Mouse (Mus musculus) 416B (cell line): ENCODE measurements around the gene Mertk.
A peak's percentile ranks its signal among the peaks of the same experiment; 100 is the strongest.

Experiments
- DNase-seq: peaks from one replicate; pipeline ENCODE4 v3.0.0; 2011; ENCODE audit warnings: low read depth

The Mertk gene

DNA sequence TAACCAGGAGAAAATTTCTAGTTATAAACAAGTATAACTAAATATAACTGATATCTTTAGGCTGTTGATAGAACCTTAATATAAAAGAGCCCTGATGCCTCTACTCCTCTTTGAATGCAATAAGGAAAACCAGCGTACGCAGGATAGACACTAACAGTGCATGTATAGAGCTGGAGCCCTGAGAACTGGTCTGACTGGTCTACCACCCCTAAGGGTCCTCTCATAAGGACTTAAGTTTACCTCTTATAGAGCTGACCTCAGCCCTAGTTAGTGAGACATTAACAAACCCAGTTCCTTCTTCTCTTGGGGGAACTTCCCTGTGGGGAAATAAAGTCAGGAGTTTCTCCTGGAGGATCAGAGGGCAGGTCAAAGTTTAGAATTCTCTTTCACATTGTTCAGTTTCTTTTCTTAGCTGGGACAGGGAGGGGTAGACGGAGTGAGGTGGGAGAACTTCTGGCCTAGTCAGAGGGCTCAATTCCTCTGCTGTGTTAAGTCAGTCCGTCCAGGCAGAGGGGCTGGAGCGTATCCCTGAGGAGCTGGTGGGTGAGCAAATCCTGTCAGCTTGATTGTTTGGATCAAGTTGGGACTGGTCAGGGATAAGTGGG, 23.5 kb downstream of the Mertk start:
- no peak for DNase-seq

- DNase-seq, result peak; percentile 5
Measured at GRCm38 (mm10) chr2:128726067-128726466, 27.3 kb downstream of the Mertk start.

- no peak for DNase-seq
Measured at GRCm38 (mm10) chr2:128726626-128727025, 27.9 kb downstream of the Mertk start.

- no peak for DNase-seq
Measured at GRCm38 (mm10) chr2:128727552-128727951, 28.8 kb downstream of the Mertk start.

DNA sequence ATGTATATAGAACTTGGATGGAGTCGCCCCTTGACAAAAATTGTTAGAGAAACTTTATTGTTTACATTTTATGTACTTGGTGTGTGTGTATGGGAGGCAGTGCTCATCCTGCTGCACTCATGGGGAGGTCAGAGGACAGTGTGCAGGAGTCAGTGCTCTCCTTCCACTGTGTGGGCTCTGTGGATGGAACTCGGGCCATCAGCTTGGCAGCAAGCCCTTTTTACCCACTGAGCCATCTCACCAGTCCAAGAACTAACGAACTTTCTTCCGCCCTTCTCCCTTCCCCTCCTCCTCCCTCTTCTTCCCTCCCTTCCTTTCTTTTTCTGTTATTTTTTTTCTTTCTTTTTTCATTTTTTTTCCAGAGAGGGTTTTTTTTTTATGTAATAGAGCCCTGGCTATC, 29.3 kb downstream of the Mertk start:
- no peak for DNase-seq

- no peak for DNase-seq
Measured at GRCm38 (mm10) chr2:128729141-128729540, 30.4 kb downstream of the Mertk start.

- no peak for DNase-seq
Measured at GRCm38 (mm10) chr2:128731514-128731913, 32.8 kb downstream of the Mertk start.

DNA sequence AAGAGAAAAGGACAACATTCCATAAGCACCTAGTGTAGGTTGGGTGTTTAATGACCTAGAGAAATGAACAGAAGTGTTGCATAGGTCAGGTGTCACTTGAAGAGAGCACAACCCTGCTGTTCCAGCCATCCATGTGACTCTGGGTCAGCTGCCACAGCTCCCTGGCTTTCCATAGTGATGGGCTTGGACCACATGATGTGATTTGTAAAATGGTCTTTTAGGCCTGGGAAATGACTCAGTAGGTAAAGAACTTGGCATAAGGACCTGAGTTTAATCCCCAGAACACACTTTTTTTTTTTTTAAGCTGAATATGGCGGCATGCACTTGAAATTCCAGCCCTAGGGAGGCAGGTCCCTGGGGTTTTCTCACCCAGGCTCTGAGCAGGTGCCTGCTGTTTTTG, 33.2 kb downstream of the Mertk start:
- DNase-seq, result no peak

GRCm38 (mm10) chr2:128735089-128735488, 36.3 kb downstream of the Mertk start:
- DNase-seq, result no peak

DNA sequence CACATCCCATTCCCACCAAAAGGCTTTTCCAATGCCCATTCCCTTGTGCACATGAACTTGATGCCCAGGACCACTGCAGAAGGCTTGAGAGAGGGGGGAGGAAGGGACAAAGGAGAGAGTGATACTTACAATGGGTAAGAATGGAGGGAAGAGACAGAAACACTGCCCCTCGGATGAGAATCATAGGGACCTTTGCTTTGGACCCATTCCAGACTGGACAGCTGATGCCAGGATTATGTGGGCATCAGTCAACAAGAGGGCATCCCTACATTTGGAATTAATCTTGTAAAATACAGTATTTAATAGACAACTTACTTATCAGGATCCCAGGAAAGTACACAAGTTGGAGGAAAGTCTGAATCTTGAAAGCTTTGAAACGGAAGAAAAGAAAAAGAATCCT, 38.3 kb downstream of the Mertk start:
- no peak for DNase-seq

DNA sequence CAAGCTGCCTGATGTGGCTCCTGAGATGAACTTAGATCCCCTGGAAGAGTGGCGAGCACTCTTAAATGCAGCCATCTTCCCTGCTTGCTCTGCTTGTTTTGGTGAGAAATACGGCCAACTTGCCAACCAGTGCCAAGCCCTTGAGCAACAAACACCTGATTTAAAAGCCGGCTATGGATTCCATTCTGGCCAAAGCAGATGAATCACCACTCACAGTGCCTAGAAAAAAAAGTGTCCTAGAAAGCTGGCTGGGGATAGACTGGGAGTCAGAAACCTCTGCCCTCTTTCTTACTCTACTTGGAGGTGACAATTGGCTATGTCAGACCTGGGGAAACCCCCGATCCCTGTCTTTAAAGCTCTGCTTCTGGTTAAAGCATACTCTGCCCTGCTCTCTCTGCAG, 39.0 kb downstream of the Mertk start:
- DNase-seq, result no peak

DNA sequence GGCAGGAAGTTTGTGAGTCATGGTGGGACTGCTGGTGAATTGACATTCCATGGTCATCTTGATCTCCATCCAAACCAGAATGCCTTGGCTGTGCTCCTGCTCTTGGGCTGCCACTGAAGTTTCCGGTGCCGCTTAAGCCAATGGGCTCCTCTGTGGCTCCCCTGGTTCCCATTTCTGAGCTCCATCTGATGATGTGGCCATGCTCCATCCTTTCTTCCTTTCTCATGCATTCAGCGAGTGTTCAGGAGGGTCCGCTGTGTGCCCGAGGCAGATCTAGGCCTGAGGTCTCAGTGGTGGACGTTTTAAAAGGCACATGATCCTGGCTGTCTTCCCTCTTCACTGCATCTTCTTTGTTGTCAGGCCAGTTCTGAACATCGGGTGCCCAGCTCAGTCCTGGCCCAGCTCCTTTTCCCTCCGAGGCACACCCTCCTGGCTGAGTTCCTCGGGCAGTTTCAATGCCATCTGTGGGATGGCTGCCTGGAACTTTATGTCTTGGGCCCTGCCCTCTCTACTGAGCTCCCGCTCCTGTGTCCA, 40.0 kb downstream of the Mertk start:
- DNase-seq, result no peak

DNA sequence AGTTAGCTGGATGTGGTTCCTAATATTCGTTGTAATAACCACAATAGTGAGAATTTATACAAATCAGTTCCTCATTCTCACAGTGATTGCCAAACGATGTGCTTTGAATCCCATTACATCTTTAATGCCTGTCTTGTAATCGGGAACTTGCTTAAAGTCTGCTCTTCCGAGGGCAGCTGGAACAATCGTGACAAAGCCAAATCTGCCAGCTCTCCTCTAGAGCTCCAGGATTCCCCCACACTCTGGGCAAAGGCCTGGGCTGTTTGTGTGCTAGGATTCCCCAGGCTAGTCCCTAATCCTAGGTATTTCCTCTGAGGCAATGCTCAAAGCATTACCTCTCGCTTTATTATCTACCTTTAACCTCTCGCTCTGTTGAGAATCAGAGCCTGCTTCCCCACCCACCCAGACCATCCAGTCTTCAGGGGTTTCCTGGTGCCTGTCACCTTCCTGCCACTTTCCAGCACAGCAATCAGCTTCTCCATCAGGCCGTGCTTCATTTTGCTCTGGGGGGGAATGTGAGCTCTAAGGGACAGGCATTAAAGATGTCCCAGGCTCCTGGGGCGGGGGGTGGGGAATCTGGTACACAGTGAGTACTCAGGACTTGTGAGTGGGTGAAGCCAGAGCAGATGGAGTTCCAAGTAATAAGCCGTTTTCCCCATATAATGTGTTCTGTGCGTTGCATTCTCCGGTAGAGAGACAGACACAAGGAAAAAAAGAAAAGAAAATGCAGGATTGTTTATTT, 47.3 kb downstream of the Mertk start:
- DNase-seq, result no peak

GRCm38 (mm10) chr2:128746621-128747151, 47.9 kb downstream of the Mertk start:
- no peak for DNase-seq

- DNase-seq, result peak; percentile 45
Measured at GRCm38 (mm10) chr2:128747433-128748028, 48.8 kb downstream of the Mertk start.

DNA sequence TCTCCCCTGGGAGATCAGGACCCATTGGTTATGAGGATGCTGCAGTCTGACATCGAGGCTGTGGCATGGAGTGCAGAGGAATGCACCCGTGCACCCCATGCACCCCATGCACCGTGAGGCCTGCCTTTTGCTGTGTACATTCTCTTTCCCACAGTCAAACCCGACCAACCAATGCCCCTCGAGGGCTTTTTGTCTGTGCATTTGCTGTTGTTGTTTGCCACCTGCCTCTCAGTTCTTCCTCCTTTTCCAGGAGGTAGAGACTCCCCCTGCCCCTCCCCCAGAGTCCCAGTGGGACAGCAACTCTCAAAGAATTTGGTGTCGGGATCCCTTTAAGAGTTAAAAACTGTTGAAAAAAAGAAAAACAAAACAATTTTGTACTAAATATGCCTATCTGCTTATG, 49.4 kb downstream of the Mertk start:
- no peak for DNase-seq

DNA sequence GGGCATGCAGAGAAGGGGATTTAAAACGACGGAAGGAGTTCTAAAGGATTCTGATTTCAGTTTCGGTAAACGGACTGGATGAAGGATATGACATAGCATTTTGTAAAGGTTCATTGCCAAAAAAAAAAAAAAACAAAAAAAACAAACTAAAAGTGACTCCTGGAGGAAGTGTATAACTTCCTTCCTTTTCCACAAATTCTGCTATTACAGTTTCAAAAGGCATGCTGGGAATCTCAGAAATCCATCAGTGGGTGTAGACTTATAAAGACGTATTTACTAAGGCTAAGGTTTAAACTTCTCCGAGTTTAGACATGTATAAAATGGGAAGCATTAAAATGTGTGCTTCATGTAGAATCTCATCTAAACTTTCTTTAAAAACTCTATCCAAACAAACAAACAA, 52.3 kb downstream of the Mertk start:
- peak; percentile 17 for DNase-seq

DNA sequence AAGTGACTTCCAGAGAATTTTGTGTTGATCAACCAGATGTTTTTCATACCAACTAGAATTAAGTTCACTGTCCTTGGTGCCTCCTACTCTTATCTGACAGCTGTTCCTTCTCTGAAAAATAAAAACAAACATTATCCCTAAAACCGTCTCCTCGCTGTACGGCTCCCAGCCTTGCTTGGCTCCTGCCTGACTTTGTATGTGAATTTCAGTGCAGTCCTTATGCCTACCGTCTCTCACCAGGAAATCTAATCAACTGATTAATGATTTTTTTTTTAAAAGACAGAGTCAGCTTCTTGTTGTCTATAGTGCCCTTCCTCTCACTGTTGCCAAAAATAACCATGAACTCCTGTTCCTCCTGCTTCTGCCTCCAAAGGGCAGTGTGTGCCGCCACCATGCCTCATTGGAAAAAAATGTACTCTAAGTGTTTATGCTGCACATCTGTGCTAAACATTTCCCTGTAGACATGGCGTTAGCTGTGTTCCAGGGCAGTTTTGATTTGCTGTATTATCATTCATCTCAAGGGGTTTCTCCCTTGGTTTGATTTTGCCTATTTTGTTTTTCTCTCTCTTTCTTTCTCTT, 54.6 kb downstream of the Mertk start:
- DNase-seq, result no peak

DNA sequence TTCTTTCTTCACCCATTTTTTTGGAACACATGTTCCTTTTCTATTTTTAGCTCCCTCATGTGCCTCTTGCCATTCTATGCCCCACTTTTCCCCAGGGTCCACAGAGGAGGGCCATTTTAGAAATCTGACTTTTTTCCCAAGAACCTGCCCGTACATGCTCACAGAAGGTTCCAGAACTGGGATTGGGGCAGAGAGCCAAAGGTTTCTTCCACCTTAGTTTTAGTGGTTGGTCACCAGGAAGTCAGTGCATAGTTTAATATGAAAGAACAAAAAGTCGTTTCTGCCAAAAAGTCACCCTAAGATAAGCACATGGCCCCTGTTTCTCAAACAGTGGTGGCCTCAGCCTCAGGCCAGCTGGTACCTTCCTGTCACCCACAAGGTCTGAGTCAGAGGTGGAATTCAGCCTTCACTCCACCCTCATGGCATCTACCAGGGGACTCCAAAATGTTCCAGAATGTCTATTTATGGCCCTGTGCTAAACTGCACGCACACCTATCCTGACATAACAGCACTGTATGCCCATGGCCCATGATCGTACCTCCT, 56.5 kb downstream of the Mertk start:
- peak; percentile 88 for DNase-seq

- DNase-seq, result no peak
Measured at GRCm38 (mm10) chr2:128758724-128759340, 60.1 kb downstream of the Mertk start.

DNA sequence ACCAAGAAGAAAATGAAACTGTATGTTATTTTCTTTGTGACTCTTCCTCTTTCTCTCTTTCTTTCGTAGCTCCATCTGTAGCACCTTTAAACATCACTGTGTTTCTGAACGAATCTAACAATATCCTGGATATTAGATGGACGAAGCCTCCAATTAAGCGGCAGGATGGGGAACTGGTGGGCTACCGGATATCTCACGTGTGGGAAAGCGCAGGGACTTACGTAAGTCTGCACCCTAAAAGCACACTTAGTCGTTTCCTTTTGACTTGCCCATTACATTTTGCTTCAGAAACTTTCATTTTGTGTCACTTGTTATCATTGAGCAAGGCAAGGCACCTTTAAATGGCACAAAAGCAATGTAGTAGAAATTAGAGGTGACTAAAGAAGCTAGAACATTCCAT, 63.3 kb downstream of the Mertk start:
- DNase-seq, result no peak

- DNase-seq, result no peak
Measured at GRCm38 (mm10) chr2:128765787-128766186, 67.0 kb downstream of the Mertk start.
